Mouse (Mus musculus): ENCODE measurements around the gene Mettl1.

GRCm38 (mm10) chr10:127049395-127050118, 8.3 kb downstream of the Mettl1 start:
- TF ChIP-seq CTCF (IDR thresholded peaks at IDR 0.05; ENCODE audit: insufficient read depth, low read depth, low read length) (no peak), POLR2A (IDR thresholded peaks at IDR 0.05; ENCODE audit: insufficient read depth, low read depth, low read length) (no peak)

All from olfactory bulb, adult 2 months (tissue).